Mouse (Mus musculus) adrenal gland, postnatal 14 days (tissue): ENCODE results near the gene Dennd6a. TPM values are rescaled to one million over a fixed set of nuclear protein-coding genes. Genes with fewer than 3 reads are reported as not detected.
"Not testable (repeated sequence)": the region's sequence is repeated elsewhere in the genome, so short reads cannot be mapped to it uniquely, and the experiment has no call there.

ENCODE experiments used
- DNase-seq: peaks from one replicate; pipeline ENCODE4 v3.0.0; 2021; ENCODE audit warnings: mixed read lengths
- long read RNA-seq, 2 experiments: library from polyadenylated mRNA; stranded (forward); transcript quantifications; one replicate each; pipeline ENCODE4 v2.0.0; 2021
- total RNA-seq: library from RNA; stranded (reverse); gene quantifications from 2 replicates; pipeline ENCODE4 v1.2.3, GENCODE M21; 2021

Dennd6a gene
- 32.5 and 37.0 TPM in 2 replicates for total RNA-seq
- long read RNA-seq, experiment 1, full-length matches to known transcripts = 28 of 35 reads
- long read RNA-seq, experiment 1, partial matches to known transcripts = 2 of 35 reads
- long read RNA-seq, experiment 1, other reads (novel, unspliced or antisense) = 5 of 35 reads
- long read RNA-seq, experiment 2, full-length matches to known transcripts = 27 of 28 reads
- long read RNA-seq, experiment 2, partial matches to known transcripts = 0 of 28 reads
- long read RNA-seq, experiment 2, other reads (novel, unspliced or antisense) = 1 of 28 reads

DNA sequence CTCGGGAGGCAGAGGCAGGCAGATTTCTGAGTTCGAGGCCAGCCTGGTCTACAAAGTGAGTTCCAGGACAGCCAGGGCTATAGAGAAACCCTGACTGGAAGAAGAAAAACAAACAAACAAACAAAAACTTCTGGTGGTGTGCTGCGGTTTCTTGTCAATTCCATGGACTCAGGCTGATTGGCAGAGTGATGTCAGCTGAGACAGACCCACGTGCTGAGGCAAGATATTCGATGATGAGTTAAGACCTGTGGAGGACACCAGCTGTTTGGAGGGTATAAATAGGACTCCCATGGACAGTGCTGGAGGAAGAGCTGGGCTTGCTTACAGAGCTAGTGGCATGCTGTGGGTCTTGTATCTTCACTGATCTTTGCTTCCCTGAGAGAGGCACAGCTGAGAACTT is at the start of gene Dennd6a:
Dennd6a (plus strand) TSS at position 301 of the 400 bp plus-strand sequence.
- not testable (repeated sequence) for DNase-seq

DNA sequence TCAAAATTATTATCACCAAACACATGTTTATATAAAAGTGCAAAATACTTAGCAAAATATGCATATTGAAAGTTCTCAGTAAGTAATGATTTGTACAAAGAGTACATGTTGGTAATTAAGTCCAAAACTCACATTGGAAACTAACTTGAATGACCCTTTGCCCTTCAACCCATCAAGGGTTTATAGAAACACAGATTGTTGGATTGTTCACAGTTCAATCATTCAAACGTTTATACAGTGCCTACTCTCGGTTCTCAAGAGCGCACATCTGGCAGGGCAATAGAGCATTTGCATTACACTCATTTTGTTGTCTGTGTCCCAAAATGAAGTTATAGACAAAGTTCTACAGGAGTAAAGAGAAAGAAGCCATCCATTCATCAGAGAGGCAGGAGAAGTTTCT is 47.7 kb upstream of the Dennd6a start:
- no peak for DNase-seq

DNA sequence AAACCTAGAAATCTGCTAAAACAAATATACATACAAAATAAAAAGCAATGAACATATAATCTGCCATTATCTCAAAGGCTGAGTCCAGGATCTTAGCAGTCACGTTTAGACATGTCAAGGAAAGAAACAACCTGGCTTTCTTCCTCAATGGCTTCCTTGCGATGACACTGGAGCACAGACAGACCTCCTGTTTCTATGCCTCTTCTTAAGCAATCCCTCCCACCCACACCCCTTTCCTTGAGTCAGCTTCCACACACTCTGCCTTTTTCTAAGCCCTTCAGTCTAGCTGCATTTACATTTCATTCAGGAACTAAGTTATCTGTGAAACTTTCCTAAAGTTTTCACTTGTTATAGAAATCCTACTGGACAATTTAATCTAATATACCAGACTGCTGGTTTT is 45.4 kb upstream of the Dennd6a start:
- DNase-seq = no peak

DNA sequence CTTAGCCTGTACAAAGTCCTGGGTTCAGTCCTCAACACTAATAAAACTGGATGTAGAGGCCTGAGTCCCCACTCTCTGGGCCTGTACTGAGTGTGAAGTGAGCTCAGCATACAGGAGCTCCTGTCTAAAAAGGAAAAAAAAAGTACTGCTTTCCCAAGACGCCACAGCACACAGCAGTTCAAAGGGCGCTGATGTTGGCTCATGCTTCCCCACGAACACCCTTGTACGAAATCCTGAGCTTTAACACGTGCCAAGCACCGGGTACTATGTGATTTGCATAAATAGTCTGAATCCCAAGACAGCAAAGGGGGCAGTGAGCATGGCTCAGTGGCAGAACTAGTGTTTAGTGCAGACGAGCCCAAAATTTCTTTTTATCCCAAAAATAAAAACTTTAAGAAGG is 43.3 kb upstream of the Dennd6a start:
- peak; percentile 38 for DNase-seq

DNA sequence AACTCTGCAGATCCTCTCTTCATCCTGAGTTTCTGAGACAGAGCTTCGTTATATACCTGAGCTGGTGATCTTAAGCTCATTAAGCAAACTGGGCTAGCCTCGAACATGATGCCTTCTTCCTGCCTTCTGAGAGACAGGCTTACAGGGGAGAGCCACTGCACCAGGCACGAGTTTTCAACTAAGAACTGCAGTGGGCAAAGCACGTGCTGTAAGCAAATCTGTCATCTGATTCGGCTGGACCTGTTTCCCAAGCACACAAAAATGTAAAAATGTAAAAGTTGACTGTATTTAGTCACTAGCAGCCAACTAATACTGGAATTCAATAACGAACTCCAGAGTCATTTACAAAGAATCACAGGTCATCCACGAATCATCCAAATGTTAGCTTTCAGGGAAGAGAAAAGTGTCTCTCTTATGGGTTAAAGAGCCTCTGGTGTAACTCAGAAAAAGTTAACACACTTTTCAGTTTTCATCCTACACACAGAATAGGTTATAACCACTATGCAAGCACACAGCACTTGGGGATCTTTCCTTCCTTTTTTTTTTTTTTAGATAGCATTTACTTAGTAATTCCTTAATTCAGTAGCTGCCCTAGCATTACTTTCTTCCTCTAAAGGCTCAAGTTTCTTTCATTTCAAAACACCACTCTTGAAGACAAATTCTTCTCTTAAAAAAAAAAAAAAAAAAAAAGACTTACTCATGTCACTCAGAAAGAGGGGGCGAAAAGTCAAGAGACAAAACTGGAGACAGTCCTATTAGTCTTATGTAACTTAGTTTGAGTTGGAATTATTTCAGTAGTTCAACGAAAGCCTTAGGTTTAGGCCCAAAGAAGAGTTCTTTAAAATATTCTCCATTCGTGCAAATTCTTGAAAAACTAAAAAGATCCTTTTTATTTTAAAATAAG is 42.0 kb upstream of the Dennd6a start:
- DNase-seq = no peak

DNA sequence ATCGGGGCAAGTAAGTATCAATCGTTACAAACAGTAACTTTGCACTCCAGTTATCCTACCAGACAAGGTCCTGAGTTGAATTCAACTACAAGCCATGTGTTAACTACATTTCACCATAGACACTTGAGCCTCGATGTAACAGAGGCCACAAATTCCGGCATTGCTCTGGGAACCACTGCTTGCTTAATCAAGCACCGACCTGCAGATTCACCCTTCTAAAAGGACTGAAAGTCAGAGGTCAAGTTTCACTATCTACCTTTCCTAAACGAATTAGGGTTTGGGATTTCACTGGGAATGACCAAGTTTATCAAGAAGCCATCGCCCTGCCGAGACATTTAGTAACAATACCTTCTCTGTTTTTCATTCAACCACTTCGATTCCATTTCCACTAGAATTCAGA is 40.9 kb upstream of the Dennd6a start:
- DNase-seq = no peak

DNA sequence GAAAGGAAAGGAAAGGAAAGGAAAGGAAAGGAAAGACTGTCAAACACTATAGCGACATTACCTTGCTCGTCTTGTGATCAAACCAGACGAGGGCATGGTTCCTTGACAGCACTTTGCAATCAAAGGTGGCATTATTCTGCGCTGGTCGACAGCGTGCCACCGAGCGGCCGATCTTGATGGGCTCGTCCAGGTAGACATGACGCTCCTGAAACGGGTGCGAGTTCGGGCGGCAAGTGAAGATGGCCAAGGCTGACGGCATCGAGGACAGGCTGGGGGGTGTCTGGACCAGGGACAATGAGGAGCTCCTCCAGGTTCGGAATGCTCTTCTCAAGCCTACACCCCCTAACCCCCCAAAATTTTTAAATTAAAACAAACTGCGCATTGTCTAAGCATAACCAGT is 40.4 kb upstream of the Dennd6a start:
- DNase-seq = peak; percentile 16

DNA sequence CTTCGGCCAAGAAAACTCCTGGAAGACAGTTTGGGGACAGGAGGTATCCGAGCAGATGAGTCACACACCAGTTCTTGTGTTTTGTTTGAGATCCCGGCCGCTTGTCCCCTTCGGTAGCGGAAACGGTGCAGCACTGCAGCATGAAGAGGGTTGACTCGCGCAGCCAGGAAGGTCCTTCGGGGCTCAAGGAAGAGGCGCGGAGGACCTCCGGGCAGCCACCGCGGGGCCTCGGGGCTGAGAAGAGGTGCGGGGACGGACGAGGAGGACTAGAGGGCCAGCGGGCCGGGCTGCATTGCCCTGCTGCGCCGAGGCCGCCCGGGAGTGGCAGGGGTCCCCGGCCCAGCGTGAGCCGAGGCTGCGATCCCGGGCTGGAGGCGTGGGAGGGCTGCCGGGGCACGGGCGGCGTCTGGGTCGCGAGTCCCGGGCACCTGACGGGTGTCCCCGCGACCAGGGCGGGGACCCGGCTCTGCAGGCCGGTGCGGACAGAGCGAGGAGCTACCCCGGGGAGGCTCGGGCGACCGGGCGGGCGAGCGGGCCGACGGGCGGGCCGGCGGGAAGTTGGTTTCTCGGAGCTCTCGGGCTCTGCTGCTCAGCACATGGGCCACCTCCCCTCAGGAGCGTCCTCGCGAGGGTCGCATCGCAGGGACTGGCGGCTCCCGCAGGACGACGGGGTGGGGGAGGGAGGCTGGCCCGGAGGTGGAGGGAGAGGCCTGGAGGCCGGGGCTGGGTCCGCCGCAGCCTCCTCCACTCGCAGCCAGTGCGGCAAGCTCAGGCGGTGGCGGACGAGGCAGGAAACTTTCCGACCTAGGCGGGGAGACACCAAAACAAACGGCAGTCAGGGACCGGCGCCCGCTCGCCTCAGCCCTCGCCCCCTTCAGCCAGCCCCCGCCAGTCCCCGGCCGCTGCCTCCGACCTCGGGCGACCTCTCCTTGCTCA is 39.6 kb upstream of the Dennd6a start:
- DNase-seq = peak; percentile 76

DNA sequence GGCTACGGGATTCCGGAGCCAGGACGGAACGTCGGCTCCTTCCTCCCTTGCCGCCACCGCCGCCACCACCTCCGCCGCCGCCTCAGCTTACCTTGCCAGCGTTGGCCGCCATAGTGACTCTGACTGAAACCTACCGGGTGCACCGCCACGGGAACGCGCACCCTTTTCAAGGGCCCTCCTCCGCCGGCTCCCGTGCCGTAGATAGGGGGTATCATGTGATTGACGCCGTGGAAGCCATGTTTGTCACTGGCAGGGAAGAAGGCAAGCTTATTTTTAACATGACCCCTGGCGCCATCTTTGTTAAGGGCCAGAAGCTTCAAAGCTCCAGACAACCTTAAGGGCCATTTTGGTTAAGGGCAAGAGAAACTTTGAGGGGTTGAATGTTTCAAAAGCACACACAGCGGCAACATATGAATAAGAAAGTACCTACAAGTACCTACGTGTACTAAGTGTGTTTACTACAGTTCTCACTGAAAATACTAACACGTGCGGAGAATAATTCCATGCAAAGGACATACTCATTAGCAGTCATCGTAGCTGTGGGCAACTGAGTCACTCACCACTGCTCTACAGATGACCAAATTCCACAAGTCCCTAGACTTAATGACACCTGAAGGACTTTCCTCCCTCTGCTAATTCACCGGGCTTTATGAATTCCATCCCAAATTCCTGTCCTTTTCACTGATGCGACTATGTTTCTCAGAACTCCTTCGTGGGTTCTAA is 38.7 kb upstream of the Dennd6a start, which contains the start of gene Slmap:
Slmap (minus strand) TSS at position 175 of the 723 bp plus-strand sequence.
- DNase-seq = peak; percentile 99

DNA sequence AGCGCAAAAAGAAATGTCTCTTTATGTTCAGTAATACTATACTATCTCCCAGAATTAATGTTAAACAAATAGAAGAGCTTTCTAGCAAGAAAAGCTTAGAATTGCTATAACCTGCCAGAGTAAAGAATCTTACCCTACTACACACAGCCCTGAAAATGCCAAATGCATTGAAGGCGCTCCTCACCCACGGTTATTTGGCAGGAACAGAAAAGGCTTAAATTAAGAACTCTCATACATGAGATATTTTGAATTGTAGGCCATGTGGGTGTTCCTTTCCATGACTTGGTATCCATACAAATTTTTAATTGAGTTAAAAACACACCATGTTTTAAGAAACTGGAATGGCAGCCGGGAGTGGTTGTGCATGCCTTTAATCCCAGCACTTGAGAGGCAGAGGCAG is 34.4 kb upstream of the Dennd6a start:
- DNase-seq = no peak

DNA sequence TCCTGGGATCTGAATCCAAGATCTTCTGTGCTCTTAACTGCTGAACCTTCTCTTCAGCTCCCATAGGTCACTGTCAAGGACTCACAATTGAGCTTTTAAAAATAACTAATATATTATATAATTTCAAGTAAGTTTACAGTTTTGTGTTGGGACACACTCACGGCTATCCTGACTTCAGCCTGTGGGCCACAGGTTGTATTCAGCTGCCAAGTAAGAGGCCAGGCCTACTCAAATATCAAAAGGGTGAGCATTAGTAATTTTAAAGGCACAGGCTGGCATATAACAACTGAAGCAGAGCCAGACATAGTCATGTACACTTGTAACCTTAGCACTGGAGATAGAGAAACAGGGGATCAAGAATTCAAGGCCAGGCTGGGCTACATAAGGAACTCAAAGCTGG is 33.1 kb upstream of the Dennd6a start:
- peak; percentile 31 for DNase-seq

DNA sequence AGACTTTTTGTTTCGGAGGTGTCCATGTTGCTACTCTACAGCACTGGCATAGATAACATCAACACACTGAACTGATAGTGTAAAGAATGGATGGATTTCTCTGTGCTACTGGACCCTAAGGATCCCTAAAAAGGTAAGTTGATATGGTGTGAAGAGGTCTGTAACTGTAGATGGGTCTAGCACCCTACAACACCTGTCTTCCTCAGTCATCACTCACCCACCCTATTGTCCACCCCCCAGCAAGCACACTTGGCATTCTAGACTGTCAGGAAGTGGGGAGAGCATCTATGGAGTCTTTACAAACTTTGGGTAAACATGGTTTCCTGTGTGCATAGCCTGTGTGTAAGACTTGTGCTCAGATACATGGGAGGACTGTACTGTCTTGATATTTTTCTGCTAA is 31.5 kb upstream of the Dennd6a start:
- DNase-seq = no peak

DNA sequence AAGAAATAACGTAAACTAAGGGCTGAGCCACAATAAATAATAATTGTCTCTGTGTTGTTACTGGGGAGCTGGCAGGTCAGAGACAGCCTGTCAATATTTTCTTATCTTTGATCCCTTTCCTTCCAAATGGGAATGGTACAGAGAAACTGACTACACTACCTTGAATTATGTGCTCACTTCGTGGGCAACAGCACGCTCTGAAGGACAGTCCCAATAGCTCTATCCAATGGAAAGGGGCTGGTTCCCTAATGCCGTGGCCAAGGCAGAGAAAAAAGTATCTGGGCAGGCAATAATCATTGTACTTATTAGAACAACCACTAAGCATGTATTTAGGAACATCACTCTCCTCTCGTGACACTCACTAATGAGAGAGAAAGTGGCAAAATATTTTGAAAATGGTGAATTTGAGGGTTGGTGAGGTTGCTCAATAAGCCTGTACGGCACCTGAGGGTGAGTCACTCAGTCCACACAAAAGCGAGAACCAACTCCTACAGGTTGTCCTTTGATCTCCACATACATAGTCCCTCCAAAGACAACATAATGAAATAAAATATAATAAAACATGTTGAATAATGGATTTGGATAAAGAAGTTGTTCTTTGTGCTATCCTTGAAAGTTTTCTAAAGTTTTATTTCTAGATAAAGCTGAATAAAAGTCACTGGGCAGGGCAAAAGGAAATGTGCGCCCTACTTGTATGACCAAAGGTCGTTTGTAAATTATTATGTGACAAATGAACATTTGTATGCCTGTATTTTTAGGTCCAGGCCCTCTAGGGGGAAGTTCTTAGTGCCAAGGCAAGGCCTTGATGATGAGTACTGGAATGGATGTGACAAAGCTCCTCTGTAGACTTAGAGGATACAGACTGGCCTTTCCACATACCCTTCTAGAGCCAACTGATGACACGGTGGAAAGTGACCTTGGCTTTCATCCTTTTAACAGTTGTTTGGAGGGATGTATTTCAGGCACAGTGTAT is 25.9 kb upstream of the Dennd6a start:
- peak; percentile 41 for DNase-seq

DNA sequence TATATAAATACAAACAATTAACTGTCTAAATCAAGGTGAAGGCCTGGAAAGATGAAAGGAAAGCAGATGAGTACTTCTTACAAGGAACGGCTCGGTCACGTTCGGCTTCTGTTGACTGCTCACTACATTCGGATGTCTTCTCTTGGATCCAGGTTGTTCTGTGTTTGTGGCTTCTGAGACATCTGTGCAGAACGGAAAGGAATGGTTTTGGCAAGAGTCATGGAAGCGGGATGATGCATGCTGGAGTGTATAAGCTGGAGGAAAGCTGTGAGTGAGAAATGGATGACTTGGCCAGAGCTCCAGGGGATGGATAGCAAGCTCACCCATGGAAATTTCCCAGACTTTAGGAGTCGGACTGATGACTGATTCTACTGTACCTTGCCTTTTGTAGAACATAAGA is 22.9 kb upstream of the Dennd6a start:
- DNase-seq = no peak

DNA sequence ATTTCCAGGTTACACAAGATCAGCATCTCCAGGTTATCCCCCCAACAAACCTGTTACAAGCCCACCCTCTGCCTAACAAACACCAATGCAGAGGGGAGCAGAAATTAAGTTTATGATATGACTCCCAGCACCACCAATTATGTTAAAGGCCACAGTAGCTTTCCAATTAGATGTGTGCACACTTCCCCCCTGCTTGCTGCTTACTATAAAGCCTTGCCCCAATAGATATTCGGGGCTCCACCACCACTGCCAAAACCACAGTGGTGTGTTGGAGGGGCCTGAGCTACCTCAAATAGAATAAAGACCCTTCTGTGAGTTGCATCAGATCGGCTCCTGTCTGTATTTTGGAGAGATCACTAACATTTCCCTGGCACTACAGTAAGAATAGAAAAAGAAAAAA is 21.2 kb upstream of the Dennd6a start:
- DNase-seq = no peak

DNA sequence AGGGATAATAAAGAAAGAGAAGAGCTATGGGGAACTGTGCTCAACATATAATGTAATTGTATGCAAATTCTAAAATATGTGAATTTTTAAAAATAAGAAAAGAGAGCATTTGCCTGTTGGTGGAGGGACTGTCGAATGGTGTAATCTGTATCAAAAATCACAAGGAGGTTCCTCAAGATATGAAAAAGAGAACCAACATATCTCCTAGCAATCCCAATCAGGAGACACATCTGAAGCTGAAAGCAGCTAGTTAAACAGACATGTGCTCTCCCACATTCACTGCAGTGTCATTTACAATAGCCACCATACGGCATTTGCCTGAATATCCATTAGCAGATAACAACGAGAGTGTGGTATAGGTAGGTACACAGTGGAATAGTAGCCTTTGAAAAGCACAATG is 20.8 kb upstream of the Dennd6a start:
- no peak for DNase-seq

DNA sequence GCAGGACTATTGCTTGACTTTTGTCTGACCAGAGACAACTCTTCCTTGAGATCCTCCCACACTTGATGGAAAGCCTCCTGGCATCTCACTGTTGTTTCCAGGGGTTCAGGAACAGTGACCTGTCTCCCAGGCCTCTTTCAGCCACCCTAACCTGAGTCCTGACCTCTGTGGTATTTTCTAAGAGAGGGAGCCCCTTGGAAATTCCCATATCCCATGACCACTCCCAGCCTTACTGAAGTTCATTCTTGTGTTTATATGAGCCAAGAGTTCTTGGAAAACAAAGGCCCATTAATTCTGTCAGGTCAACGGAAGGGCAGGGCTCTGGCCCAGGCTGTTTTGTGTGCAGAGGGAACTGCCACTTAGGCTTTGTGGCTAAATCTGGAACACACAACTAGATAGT is 16.1 kb upstream of the Dennd6a start:
- peak; percentile 10 for DNase-seq

DNA sequence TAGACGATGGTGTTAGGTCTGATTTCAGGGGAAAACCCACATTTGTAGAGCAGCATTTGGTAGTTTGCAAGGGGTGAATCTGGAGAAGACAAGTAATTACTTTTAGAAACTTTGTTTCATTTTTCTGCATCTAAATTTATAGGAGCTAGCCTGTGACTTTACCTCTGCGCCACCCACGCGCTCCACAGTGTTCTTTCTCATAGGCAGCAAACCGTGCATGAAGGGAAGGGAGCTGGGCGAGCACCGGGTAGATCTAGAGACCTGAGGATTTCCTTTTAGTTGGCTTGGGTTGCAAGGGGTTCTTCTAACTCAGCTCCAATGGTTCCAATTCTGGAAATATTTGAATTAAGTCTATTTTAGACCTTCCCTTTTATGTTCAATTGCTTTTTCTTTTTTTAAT is 15.1 kb upstream of the Dennd6a start:
- no peak for DNase-seq

DNA sequence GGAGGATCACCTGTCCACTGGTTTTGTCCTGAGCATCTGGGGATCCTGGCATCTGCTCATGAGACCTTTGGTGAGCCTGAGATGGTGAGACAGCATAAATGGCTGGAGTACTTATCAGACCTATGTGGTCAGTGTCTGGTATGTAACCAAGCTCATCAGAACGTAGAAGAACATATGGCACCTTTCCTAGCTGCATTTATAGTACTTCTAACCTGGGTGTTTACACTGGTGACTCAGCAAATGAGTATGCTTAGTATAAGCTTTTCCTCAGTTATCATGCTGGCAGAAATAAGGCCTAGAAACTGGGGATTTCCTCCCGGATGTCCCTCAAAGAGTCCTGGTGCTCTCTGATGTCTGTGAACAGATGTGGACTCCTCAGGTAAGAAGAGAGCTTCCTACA is 11.4 kb upstream of the Dennd6a start:
- DNase-seq = no peak

DNA sequence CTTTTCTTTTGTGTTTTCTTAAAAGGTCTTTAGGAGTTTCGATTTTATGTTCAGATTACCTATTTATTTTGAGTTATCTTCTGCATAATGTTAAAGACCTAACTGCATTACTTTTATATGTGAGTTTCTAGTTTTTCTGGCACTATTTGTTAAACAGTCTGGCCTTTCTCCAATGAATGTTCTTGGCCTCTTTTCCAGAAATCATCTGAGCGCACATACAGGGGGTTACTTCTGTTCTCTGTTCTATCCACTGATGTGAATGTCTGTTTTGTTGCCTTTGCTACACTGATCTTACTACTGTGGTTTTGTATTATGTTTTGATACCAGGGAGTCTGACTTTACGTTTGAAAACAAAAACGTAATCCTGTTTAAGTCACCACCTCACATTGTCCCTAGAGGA is 3.8 kb upstream of the Dennd6a start:
- DNase-seq = no peak
